Mouse (Mus musculus) C2C12 (cell line): ENCODE measurements around the gene Rtp4. TPM values are rescaled to one million over a fixed set of nuclear protein-coding genes. Genes with fewer than 3 reads are reported as not detected.

Experiments
- H3K27me3 ChIP-seq: one replicate; pipeline ENCODE4 v1.6.1; 2011; ENCODE audit not compliant: control insufficient read depth, insufficient read depth, insufficient read length
- H3K36me3 ChIP-seq: one replicate; pipeline ENCODE4 v1.6.1; 2011; ENCODE audit not compliant: control insufficient read depth, insufficient read depth
- H3K4me3 ChIP-seq: one replicate; pipeline ENCODE4 v1.5.1; 2011; ENCODE audit warnings: mild to moderate bottlenecking, control low read depth; ENCODE audit not compliant: poor library complexity, insufficient read depth, severe bottlenecking
- H3K79me2 ChIP-seq: one replicate; pipeline ENCODE4 v1.6.1; 2011; ENCODE audit not compliant: control insufficient read depth, insufficient read depth
- H3K79me3 ChIP-seq: one replicate; pipeline ENCODE4 v1.6.1; 2011; ENCODE audit warnings: low read depth, control low read depth
- H3ac ChIP-seq: one replicate; pipeline ENCODE3; 2011; ENCODE audit warnings: low read depth; ENCODE audit not compliant: control insufficient read depth, insufficient read length
- CEBPB ChIP-seq: IDR thresholded peaks from one replicate; pipeline ENCODE4 v1.6.1; 2011; ENCODE audit warnings: low read depth, mild to moderate bottlenecking, control low read depth, moderate library complexity
- CTCF ChIP-seq: IDR thresholded peaks from one replicate; pipeline ENCODE4 v1.5.1; 2011; ENCODE audit not compliant: control insufficient read depth, insufficient read depth, insufficient read length
- FOSL1 ChIP-seq: IDR thresholded peaks from one replicate; pipeline ENCODE4 v1.8.0; 2011; ENCODE audit warnings: mild to moderate bottlenecking, low read length; ENCODE audit not compliant: poor library complexity, insufficient read depth, severe bottlenecking
- MAX ChIP-seq: IDR thresholded peaks from one replicate; pipeline ENCODE4 v1.6.1; 2011; ENCODE audit warnings: mild to moderate bottlenecking, control low read depth
- MYOD1 ChIP-seq: IDR thresholded peaks from one replicate; pipeline ENCODE4 v1.6.1; 2011; ENCODE audit warnings: low read depth; ENCODE audit not compliant: control insufficient read depth, insufficient read length
- MYOG ChIP-seq: IDR thresholded peaks from one replicate; pipeline ENCODE4 v1.6.1; 2011; ENCODE audit not compliant: control insufficient read depth, insufficient read length; ENCODE audit errors: extremely low read depth
- USF1 ChIP-seq: IDR thresholded peaks from one replicate; pipeline ENCODE4 v1.6.1; 2011; ENCODE audit warnings: low read depth, mild to moderate bottlenecking, control low read depth, moderate library complexity
- polyA plus RNA-seq: library from polyadenylated mRNA; unstranded; fragments of >200 nt; fragmentation: generic; extraction: Trizol; gene quantifications from one replicate; pipeline ENCODE4 v1.2.1, GENCODE M21; 2012; ENCODE audit warnings: missing spikeins

The Rtp4 gene
- polyA plus RNA-seq, 1 experiment = 0.69 TPM

DNA sequence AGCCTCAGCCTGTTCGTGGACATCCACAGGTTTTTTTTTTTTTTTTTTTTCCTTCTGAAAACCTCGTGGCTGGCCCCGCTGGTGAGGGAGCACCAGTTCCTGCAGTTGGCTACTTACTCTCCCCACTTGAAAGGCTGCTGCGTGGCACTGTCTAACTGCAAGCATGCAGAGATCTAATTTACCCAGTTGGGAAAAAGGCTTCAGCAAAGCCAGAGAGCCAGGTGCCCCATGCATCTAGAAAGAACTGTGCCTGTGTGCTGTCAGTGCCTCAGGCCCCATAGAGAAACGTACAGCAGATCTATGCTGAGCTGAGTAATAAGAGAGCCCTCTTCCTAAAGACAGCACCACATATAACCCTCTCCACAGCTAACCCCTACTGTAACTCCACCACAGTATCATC lies 1.0 kb downstream of the Rtp4 start:
- H3K4me3 ChIP-seq = no peak overlapping the region
- H3K79me3 ChIP-seq = peaks cover 1% of the 10 kb centered on the region
- no peaks in the 10 kb centered on the region for H3K79me2 ChIP-seq
- no peak overlapping the region for H3ac ChIP-seq
- no peaks in the 10 kb centered on the region for H3K27me3 ChIP-seq
- no peak for TF ChIP-seq FOSL1
- TF ChIP-seq CTCF = no peak
- TF ChIP-seq MAX = no peak
- no peak for TF ChIP-seq CEBPB
- no peak for TF ChIP-seq MYOG
- TF ChIP-seq USF1 = no peak
- TF ChIP-seq MYOD1 = no peak
- H3K36me3 ChIP-seq = no peaks in the 10 kb centered on the region

DNA sequence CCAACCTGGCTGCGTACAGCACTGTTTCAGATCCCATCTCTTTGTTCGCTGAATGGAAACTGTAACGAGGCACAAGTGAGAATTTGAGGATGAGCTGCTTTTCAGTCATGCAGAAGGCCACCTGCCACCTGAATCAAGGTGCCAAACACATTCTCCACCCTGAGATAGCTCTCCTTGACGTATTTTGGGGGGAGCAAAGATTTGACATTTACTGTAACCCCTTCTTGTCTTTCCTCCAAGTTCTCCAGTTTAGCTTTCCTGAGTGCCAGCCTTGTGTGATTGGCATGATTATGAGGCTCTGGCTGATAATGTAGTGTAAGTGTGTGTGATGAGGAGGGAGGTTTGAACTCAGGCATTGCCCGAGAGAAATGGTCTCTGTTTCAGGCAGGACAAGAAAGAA lies 2.0 kb downstream of the Rtp4 start:
- TF ChIP-seq CTCF (no peak), CEBPB (no peak), MAX (no peak), USF1 (no peak)
- Histone ChIP-seq H3K79me3 (peaks cover 1% of the 10 kb centered on the region), H3K79me2 (no peaks in the 10 kb centered on the region)

GRCm38 (mm10) chr16:23529186-23529585 lies 9.1 kb downstream of the Rtp4 start:
- no peak for TF ChIP-seq CTCF
- no peak for TF ChIP-seq MYOG
- TF ChIP-seq MYOD1 = no peak
- no peak for TF ChIP-seq FOSL1
- no peak for TF ChIP-seq USF1
- TF ChIP-seq MAX = no peak
- no peak for TF ChIP-seq CEBPB

More for the DNA sequence above, 2.0 kb downstream of the Rtp4 start:
- Histone ChIP-seq H3ac (no peak overlapping the region), H3K27me3 (no peaks in the 10 kb centered on the region), H3K4me3 (no peak overlapping the region), H3K36me3 (no peaks in the 10 kb centered on the region)

DNA sequence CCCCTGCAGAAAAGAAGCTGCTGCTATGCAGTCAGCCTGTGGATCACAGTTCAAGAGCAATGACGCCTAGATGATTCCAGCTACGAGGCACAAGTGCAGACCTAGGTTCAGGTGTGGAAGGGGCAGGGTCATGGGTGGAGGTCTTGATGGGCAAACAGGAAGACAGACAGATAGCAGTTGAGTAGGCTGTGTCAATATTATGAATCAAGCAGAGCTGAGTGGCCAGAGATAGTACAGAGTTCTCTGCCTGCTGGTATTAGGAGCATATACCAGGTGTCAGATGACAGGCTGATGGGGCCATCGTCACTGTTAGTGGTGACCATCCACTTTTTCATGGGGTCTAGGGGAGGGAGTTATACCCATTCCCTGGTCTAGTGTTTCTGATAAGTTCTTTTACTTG lies 13.6 kb downstream of the Rtp4 start:
- Histone ChIP-seq H3K79me3 (no peaks in the 10 kb centered on the region), H3K79me2 (no peaks in the 10 kb centered on the region), H3K4me3 (no peak overlapping the region), H3ac (no peak overlapping the region), H3K36me3 (peaks cover 4% of the 10 kb centered on the region), H3K27me3 (no peaks in the 10 kb centered on the region)
- TF ChIP-seq CTCF = no peak
- TF ChIP-seq MAX = no peak
- TF ChIP-seq CEBPB = no peak

More at GRCm38 (mm10) chr16:23529186-23529585, 9.1 kb downstream of the Rtp4 start:
- peaks cover 1% of the 10 kb centered on the region for H3K79me3 ChIP-seq
- H3ac ChIP-seq = no peak overlapping the region
- H3K36me3 ChIP-seq = peaks cover 4% of the 10 kb centered on the region
- H3K4me3 ChIP-seq = no peak overlapping the region
- no peaks in the 10 kb centered on the region for H3K27me3 ChIP-seq
- H3K79me2 ChIP-seq = no peaks in the 10 kb centered on the region

DNA sequence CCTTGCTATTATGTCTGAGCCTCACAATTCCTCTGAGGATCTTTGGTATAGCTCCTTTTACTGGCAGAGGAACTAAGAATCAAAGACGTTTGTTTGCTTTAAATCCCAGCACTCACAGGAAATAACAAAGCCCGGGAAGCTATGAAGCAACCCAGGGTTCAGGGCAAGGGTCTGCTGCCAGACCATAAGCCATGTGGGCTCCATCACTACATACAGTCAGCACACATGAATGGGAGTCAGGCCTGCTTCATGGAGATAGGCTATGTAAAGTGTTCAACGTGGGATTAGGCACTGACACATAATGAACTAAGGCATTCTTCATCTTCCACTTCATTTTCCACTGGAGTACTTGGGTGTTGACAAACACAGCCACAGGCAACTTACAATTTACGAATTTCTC lies 21.0 kb downstream of the Rtp4 start:
- Histone ChIP-seq H3K36me3 (no peaks in the 10 kb centered on the region), H3K4me3 (no peak overlapping the region), H3K79me2 (no peaks in the 10 kb centered on the region), H3ac (no peak overlapping the region), H3K27me3 (no peaks in the 10 kb centered on the region), H3K79me3 (no peaks in the 10 kb centered on the region)
- TF ChIP-seq USF1 (no peak), FOSL1 (no peak), CTCF (no peak), MYOD1 (no peak), MAX (no peak), MYOG (no peak), CEBPB (no peak)

GRCm38 (mm10) chr16:23542866-23543265 lies 22.8 kb downstream of the Rtp4 start:
- no peak for TF ChIP-seq CEBPB
- no peak for TF ChIP-seq USF1
- TF ChIP-seq CTCF = no peak
- no peak for TF ChIP-seq MAX
- TF ChIP-seq FOSL1 = no peak
- no peak for TF ChIP-seq MYOD1
- no peak for TF ChIP-seq MYOG

More at GRCm38 (mm10) chr16:23542866-23543265, 22.8 kb downstream of the Rtp4 start:
- Histone ChIP-seq H3K36me3 (no peaks in the 10 kb centered on the region), H3K79me3 (no peaks in the 10 kb centered on the region), H3K79me2 (no peaks in the 10 kb centered on the region), H3K4me3 (no peak overlapping the region), H3ac (no peak overlapping the region), H3K27me3 (no peaks in the 10 kb centered on the region)
